Mouse (Mus musculus): ENCODE data around the gene Cabs1. TPM values are rescaled to one million over a fixed set of nuclear protein-coding genes. Genes with fewer than 3 reads are reported as not detected.
A peak's percentile ranks its signal among the peaks of the same experiment; 100 is the strongest.

Gene Cabs1
- polyA plus RNA-seq (2015; fragmentation: Nextera tagmentation; extraction: Ambion mirVana): not detected in 2 replicates

DNA sequence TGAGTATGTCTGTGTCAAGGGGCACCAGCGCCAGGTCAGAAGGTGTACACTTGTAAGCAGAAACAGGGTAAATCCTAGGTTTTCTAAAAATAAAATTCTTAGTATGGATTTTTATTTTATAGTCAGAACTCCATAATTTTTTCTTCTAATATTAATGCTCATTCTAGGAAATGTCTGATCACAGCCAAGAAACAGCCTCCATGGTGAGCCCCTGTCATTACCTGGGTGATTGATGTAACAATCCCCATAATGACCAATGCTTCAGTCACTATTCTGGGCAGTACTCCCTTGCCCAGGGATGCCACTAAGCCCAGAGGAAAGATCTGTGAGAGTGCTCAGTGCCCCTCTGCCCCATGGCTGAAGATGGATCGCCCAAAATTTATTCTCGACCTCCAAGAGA, at the start of gene Cabs1:
Cabs1 (plus strand) TSS at position 301 of the 400 bp plus-strand sequence.
- no peak for ATAC-seq (ENCODE audit: insufficient read depth, low FRiP score)
- H3K4me1 ChIP-seq (ENCODE audit: control insufficient read depth, insufficient read depth, low read length): no peaks in the 10 kb centered on the region
- WGBS: 75% methylated on average over 3 of the region's 3 CpGs
- no peaks in the 10 kb centered on the region for H3K36me3 ChIP-seq (ENCODE audit: control insufficient read depth, insufficient read depth, low read length)
- no peaks in the 10 kb centered on the region for H3K9me3 ChIP-seq (replicated peaks; ENCODE audit: control insufficient read depth, low read length)
- no peaks in the 10 kb centered on the region for H3K27me3 ChIP-seq (ENCODE audit: control insufficient read depth, insufficient read depth, low read length)
- no peak within 1 kb of the TSS for H3K4me3 ChIP-seq (replicated peaks; ENCODE audit: low read length)
- H3K9ac ChIP-seq (ENCODE audit: low read length): no peak within 1 kb of the TSS
- no peak within 1 kb of the TSS for H3K4me2 ChIP-seq (ENCODE audit: low read depth, low read length)
- H3K27ac ChIP-seq (ENCODE audit: low read length): no peak within 1 kb of the TSS

DNA sequence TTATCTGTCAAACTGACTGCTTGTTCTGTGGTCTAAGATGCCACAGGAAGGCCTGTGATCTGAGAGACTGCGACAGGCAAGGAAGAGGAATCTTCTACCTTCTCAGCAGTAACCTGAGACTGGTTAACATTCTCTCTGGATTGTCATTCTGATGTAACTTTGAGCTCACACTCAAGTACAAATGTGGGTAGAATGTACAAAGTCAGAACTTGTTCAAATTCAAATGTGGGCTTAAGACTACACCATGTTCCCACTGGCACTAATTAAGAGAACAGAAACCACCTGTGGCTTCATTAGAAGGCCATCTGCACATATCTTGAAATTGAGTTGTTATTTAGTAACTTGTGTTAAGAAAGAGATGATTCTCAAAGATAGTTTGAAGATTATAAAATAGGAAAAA, 47.6 kb upstream of the Cabs1 start:
- Histone ChIP-seq H3K36me3 (ENCODE audit: control insufficient read depth, insufficient read depth, low read length) (no peaks in the 10 kb centered on the region), H3K4me1 (ENCODE audit: control insufficient read depth, insufficient read depth, low read length) (no peaks in the 10 kb centered on the region), H3K4me2 (ENCODE audit: low read depth, low read length) (no peak overlapping the region), H3K27ac (ENCODE audit: low read length) (no peak overlapping the region), H3K9me3 (replicated peaks; ENCODE audit: control insufficient read depth, low read length) (no peaks in the 10 kb centered on the region), H3K27me3 (ENCODE audit: control insufficient read depth, insufficient read depth, low read length) (no peaks in the 10 kb centered on the region), H3K9ac (ENCODE audit: low read length) (no peak overlapping the region), H3K4me3 (replicated peaks; ENCODE audit: low read length) (no peak overlapping the region)
- WGBS: 62% methylated on average over 1 of the region's 1 CpGs
- ATAC-seq (ENCODE audit: insufficient read depth, low FRiP score): no peak

DNA sequence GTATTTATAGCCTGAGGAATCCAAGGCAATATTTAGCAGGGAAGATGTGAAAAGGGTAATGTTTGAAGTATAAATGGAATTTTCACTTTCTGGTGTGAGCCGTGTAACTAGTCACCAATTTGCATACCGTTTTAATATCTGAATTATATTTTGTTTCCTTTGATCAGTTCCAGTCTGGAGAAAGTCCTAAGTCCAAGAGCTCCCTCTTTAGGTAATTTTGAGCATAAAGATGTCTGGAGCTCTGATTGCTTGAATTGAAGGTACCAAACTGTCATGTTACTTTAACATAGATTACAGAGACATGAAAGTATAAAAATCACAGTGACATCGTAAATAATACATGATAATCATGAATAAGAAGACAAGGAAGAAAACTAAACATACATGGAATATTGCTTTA, 38.5 kb upstream of the Cabs1 start:
- Histone ChIP-seq H3K4me2 (ENCODE audit: low read depth, low read length) (no peak overlapping the region), H3K27ac (ENCODE audit: low read length) (no peak overlapping the region), H3K27me3 (ENCODE audit: control insufficient read depth, insufficient read depth, low read length) (no peaks in the 10 kb centered on the region), H3K36me3 (ENCODE audit: control insufficient read depth, insufficient read depth, low read length) (no peaks in the 10 kb centered on the region), H3K9me3 (replicated peaks; ENCODE audit: control insufficient read depth, low read length) (no peaks in the 10 kb centered on the region), H3K4me3 (replicated peaks; ENCODE audit: low read length) (no peak overlapping the region), H3K4me1 (ENCODE audit: control insufficient read depth, insufficient read depth, low read length) (no peaks in the 10 kb centered on the region), H3K9ac (ENCODE audit: low read length) (no peak overlapping the region)
- 38% methylated on average over 3 of the region's 3 CpGs for WGBS
- ATAC-seq (ENCODE audit: insufficient read depth, low FRiP score): no peak

DNA sequence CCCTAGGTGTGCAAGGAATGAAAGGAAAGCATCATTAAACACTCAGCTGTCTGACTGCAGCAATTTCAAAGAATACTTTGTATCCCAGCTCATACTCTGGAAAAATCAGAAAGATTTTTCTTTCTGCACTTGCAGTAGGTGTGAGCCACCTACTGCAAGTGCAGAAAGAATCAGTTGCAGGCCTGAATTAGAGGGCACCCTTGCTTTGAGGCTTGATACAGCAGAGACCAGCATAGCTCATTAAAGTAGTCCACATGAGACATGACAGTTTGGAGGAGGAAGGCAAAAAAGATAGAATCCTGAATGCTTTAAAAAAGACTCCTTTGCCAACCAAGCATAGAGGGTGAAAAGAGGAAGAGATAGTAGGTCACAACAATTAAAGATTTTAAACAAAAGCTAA, 36.7 kb upstream of the Cabs1 start:
- no peak overlapping the region for H3K27ac ChIP-seq (ENCODE audit: low read length)
- no peaks in the 10 kb centered on the region for H3K36me3 ChIP-seq (ENCODE audit: control insufficient read depth, insufficient read depth, low read length)
- H3K9ac ChIP-seq (ENCODE audit: low read length): no peak overlapping the region
- no peak overlapping the region for H3K4me2 ChIP-seq (ENCODE audit: low read depth, low read length)
- no peaks in the 10 kb centered on the region for H3K9me3 ChIP-seq (replicated peaks; ENCODE audit: control insufficient read depth, low read length)
- H3K4me3 ChIP-seq (replicated peaks; ENCODE audit: low read length): no peak overlapping the region
- no peaks in the 10 kb centered on the region for H3K4me1 ChIP-seq (ENCODE audit: control insufficient read depth, insufficient read depth, low read length)
- no peaks in the 10 kb centered on the region for H3K27me3 ChIP-seq (ENCODE audit: control insufficient read depth, insufficient read depth, low read length)
- ATAC-seq (ENCODE audit: insufficient read depth, low FRiP score): no peak

DNA sequence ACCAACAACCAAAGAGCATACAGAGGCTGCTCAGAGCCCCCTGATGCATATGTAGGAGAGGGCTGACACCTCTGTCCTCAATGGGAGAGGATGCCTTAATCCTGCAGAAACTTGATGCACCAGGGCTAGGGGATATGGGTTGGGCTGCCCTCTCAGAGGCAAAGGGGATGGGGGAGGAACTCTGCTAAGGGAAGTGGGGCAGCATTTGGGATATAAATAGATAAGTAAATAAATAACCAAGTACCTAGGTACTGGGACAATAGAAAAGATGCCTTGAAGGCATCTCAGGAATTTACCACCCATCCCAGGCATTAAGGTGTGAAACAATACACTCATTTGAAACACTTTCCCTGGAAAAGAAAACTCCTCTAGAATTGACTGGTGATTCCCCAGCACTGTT, 27.4 kb upstream of the Cabs1 start:
- Histone ChIP-seq H3K4me3 (replicated peaks; ENCODE audit: low read length) (no peak overlapping the region), H3K4me2 (ENCODE audit: low read depth, low read length) (no peak overlapping the region), H3K9me3 (replicated peaks; ENCODE audit: control insufficient read depth, low read length) (no peaks in the 10 kb centered on the region), H3K4me1 (ENCODE audit: control insufficient read depth, insufficient read depth, low read length) (no peaks in the 10 kb centered on the region), H3K36me3 (ENCODE audit: control insufficient read depth, insufficient read depth, low read length) (no peaks in the 10 kb centered on the region), H3K9ac (ENCODE audit: low read length) (no peak overlapping the region), H3K27me3 (ENCODE audit: control insufficient read depth, insufficient read depth, low read length) (no peaks in the 10 kb centered on the region), H3K27ac (ENCODE audit: low read length) (no peak overlapping the region)
- ATAC-seq (ENCODE audit: insufficient read depth, low FRiP score): no peak

DNA sequence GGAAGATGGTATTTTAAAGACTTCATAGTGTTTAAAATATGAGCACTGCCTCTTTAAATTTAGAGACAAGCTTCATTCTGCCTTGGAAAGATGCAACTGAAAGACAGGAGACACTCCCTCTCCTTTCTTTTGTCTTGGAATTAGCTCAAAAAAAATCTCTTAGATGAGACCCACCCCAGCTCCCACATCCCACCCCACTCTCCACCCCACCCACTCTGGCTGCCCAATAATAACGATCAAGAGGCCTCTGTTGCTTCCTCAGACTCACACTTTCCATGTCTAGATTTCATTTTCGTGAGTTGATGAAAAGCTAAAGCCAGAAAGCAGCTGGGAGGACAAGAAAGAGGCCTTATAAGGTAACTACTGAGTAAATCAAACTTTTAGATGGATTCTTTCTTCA, 10.0 kb upstream of the Cabs1 start, which contains the start of the genes 2310003L06Rik and Gm28434:
2310003L06Rik (plus strand) TSS at position 259 of the 400 bp plus-strand sequence.
Gm28434 (plus strand) TSS at position 317 of the 400 bp plus-strand sequence.
- no peak for ATAC-seq (ENCODE audit: insufficient read depth, low FRiP score)
- Histone ChIP-seq H3K27me3 (ENCODE audit: control insufficient read depth, insufficient read depth, low read length) (no peaks in the 10 kb centered on the region), H3K9me3 (replicated peaks; ENCODE audit: control insufficient read depth, low read length) (no peaks in the 10 kb centered on the region), H3K36me3 (ENCODE audit: control insufficient read depth, insufficient read depth, low read length) (no peaks in the 10 kb centered on the region), H3K4me3 (replicated peaks; ENCODE audit: low read length) (no peak within 1 kb of the TSS), H3K27ac (ENCODE audit: low read length) (no peak within 1 kb of the TSS), H3K9ac (ENCODE audit: low read length) (no peak within 1 kb of the TSS), H3K4me1 (ENCODE audit: control insufficient read depth, insufficient read depth, low read length) (no peaks in the 10 kb centered on the region), H3K4me2 (ENCODE audit: low read depth, low read length) (no peak within 1 kb of the TSS)
- WGBS: 55% methylated on average over 2 of the region's 2 CpGs

DNA sequence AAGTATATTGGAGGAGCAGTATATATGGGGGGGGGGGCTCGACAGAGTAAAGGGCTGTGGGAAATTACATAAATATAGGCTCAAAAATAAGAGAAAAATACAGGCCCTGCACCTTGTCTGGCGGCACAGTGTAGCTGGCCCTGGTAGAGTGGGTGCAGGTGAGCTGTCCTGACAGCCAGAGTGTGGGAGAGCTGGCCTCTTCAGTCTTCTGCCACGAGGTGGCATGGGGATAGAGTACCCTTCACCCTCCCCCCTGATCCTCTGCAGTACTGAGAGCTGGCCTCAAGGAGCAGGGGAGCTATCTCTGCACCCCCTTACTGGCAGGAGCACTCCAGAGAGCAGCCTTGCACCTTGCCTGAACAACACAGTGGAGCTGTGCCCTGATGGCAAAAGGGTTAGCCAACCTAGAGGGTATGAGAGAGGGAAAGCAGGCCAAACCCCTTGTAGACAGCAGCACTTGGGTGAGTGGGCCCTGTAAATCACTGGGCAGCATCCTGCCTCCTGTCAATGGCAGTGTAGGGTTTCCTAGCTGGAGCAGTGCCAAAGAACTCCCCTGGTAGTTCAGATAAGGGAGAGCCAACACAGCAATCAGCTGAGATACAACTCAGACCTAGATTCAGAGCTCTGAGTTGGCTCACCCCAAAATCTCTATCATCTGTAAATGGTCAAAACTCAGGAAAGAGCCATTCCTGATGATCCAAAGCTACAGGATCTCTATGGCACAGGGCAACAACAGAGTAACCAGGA, 3.4 kb downstream of the Cabs1 start:
- 64% methylated on average over 3 of the region's 3 CpGs for WGBS
- peak; percentile 40; the same call in 1 of the 2 replicates for ATAC-seq (ENCODE audit: insufficient read depth, low FRiP score)
- Histone ChIP-seq H3K4me1 (ENCODE audit: control insufficient read depth, insufficient read depth, low read length) (no peaks in the 10 kb centered on the region), H3K9ac (ENCODE audit: low read length) (no peak overlapping the region), H3K27ac (ENCODE audit: low read length) (no peak overlapping the region), H3K9me3 (replicated peaks; ENCODE audit: control insufficient read depth, low read length) (no peaks in the 10 kb centered on the region), H3K4me3 (replicated peaks; ENCODE audit: low read length) (no peak overlapping the region), H3K4me2 (ENCODE audit: low read depth, low read length) (no peak overlapping the region), H3K36me3 (ENCODE audit: control insufficient read depth, insufficient read depth, low read length) (no peaks in the 10 kb centered on the region), H3K27me3 (ENCODE audit: control insufficient read depth, insufficient read depth, low read length) (no peaks in the 10 kb centered on the region)

DNA sequence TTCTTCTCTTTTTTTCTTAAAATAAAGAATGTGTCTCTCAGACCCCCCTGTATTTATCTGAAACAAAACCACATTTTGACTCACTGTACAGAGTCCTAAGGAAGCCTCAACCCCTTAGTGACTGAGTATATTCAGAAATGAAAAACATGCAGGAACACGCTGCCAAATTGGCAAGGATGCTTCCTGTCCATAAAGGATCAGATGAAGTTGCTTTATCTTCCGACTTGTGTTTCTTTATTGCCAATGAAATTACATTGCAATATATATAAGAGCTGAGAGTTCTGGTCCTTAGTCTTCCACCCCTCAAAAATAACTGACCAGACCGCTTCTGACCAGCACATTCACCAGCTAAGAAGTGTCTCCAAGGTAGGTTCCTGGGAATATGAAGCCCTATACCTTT, 23.0 kb downstream of the Cabs1 start, which contains the start of gene Smr3a:
Smr3a (plus strand) TSS at position 301 of the 400 bp plus-strand sequence.
- 78% methylated on average over 3 of the region's 3 CpGs for WGBS
- Histone ChIP-seq H3K9ac (ENCODE audit: low read length) (no peak within 1 kb of the TSS), H3K27me3 (ENCODE audit: control insufficient read depth, insufficient read depth, low read length) (no peaks in the 10 kb centered on the region), H3K9me3 (replicated peaks; ENCODE audit: control insufficient read depth, low read length) (no peaks in the 10 kb centered on the region), H3K36me3 (ENCODE audit: control insufficient read depth, insufficient read depth, low read length) (no peaks in the 10 kb centered on the region), H3K4me3 (replicated peaks; ENCODE audit: low read length) (no peak within 1 kb of the TSS), H3K4me2 (ENCODE audit: low read depth, low read length) (no peak within 1 kb of the TSS), H3K4me1 (ENCODE audit: control insufficient read depth, insufficient read depth, low read length) (no peaks in the 10 kb centered on the region), H3K27ac (ENCODE audit: low read length) (no peak within 1 kb of the TSS)
- ATAC-seq (ENCODE audit: insufficient read depth, low FRiP score): no peak

DNA sequence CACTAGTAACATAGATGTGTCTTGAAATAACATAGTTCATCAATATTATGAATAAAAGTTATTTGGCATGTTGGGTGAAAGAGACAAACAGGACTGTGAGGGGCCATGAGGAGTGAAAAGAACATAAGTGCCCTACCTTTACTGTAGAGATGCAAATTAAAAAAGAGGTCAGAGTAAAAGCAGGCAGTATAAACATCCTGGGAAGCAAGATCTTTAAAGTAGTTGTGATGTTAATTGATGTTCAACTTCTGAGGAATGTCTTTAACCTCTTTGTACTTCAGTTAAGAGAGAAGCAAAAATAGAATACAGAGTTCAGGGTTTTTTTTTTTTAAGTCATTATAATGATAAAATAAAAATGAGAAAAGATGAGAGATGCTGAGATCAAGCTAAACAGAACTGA, 26.0 kb downstream of the Cabs1 start:
- H3K27me3 ChIP-seq (ENCODE audit: control insufficient read depth, insufficient read depth, low read length): no peaks in the 10 kb centered on the region
- H3K9ac ChIP-seq (ENCODE audit: low read length): no peak overlapping the region
- H3K9me3 ChIP-seq (replicated peaks; ENCODE audit: control insufficient read depth, low read length): no peaks in the 10 kb centered on the region
- H3K4me3 ChIP-seq (replicated peaks; ENCODE audit: low read length): no peak overlapping the region
- ATAC-seq (ENCODE audit: insufficient read depth, low FRiP score): no peak
- no peaks in the 10 kb centered on the region for H3K4me1 ChIP-seq (ENCODE audit: control insufficient read depth, insufficient read depth, low read length)
- no peak overlapping the region for H3K4me2 ChIP-seq (ENCODE audit: low read depth, low read length)
- H3K36me3 ChIP-seq (ENCODE audit: control insufficient read depth, insufficient read depth, low read length): no peaks in the 10 kb centered on the region
- H3K27ac ChIP-seq (ENCODE audit: low read length): no peak overlapping the region

Measured in stomach, embryonic 16.5 days (tissue).